17 mouse cellular contexts compared by ENCODE assay signal in the genomic region with DNA sequence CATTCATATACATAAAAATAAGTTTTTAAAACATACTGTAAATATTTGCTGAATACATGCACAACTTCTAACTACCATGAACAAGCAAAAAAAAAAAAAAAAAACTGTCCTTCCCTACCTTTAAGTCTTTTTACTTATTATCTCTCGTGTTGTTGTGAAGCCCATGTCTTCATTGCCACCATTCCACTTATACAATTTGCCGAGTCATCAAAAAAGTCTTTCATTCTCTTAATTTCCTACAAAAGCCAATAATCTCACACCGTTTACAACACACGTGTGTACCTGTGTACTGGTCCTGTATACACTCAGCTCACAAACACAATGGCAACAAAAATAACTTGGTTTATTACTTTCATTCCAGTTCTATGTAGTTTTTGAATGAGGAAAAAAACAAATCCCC.
"Had no signal": no experiment of that assay in that cellular context is flagged by ENCODE, and none has a peak within 500 bp of the region (broad histone marks: within the 10 kb centered on the region; RNA-seq: fewer than 3 reads in every experiment).

No protein-coding gene starts in this region.

- H3K4me2 ChIP-seq: neural tube, embryonic 12.5 days; neural tube, embryonic 13.5 days; neural tube, embryonic 15.5 days; stomach, embryonic 15.5 days had no signal

- DNase-seq: retina, postnatal 1 day; right cerebral cortex, adult 18-20 months; right cerebral cortex, postnatal 14 days; right cerebral cortex, postnatal 25 days; right cerebral cortex, postnatal 4 days; spleen, adult 18-20 months; thymus, adult 18-20 months; thymus, adult 2 months; thymus, postnatal 14 days; thymus, postnatal 25 days; thymus, postnatal 36 days; thymus, postnatal 4 days had no signal

- H3K9ac ChIP-seq: neural tube, embryonic 12.5 days; neural tube, embryonic 13.5 days; neural tube, embryonic 15.5 days; stomach, embryonic 15.5 days had no signal

- H3K36me3 ChIP-seq: neural tube, embryonic 12.5 days; neural tube, embryonic 13.5 days; neural tube, embryonic 15.5 days; stomach, embryonic 15.5 days had no signal

- H3K4me3 ChIP-seq: neural tube, embryonic 12.5 days; neural tube, embryonic 13.5 days; neural tube, embryonic 15.5 days; stomach, embryonic 15.5 days had no signal

- H3K4me1 ChIP-seq: neural tube, embryonic 12.5 days; neural tube, embryonic 13.5 days; neural tube, embryonic 15.5 days; stomach, embryonic 15.5 days had no signal

- H3K27me3 ChIP-seq: neural tube, embryonic 12.5 days; neural tube, embryonic 13.5 days; neural tube, embryonic 15.5 days; stomach, embryonic 15.5 days had no signal

- H3K27ac ChIP-seq: neural tube, embryonic 12.5 days; neural tube, embryonic 13.5 days; neural tube, embryonic 15.5 days; stomach, embryonic 15.5 days; stomach, postnatal 0 days had no signal

- H3K9me3 ChIP-seq: neural tube, embryonic 12.5 days; neural tube, embryonic 15.5 days; stomach, embryonic 15.5 days had no signal
